Mouse (Mus musculus): ENCODE data around the gene Sys1.

- TF ChIP-seq CTCF (conservative IDR thresholded peaks at IDR 0.05; ENCODE audit: insufficient read depth, insufficient read length, low read depth, low read length) (no peak), POLR2A (IDR thresholded peaks at IDR 0.05; ENCODE audit: low read depth, low read length) (no peak)
These were observed 8.6 kb upstream of the Sys1 start for GRCm38 (mm10) chr2:164448140-164448539.
